Mouse (Mus musculus) liver, embryonic 15.5 days (tissue): Measurements from ENCODE around the gene Slc22a23. TPM values are rescaled to one million over a fixed set of nuclear protein-coding genes. Genes with fewer than 3 reads are reported as not detected.

Source experiments
- ATAC-seq: fragments of 200-750 bp; cut with Nextera tagmentation; 2 replicates; pipeline ENCODE4 v1.8.0; 2017; ENCODE audit warnings: moderate number of reproducible peaks, mild to moderate bottlenecking, moderate library complexity; ENCODE audit not compliant: insufficient read depth
- H3K27ac ChIP-seq: fragments of 300-500 bp; sonication (generic); replicated peaks from 2 replicates; pipeline ENCODE4 v1.5.1; 2015; ENCODE audit warnings: mild to moderate bottlenecking, inconsistent platforms
- H3K27me3 ChIP-seq: fragments of 300-500 bp; sonication (generic); 2 replicates; pipeline ENCODE4 v1.6.1; 2015; ENCODE audit warnings: mild to moderate bottlenecking, inconsistent platforms
- H3K36me3 ChIP-seq: fragments of 300-500 bp; sonication (generic); replicated peaks from 2 replicates; pipeline ENCODE4 v1.6.1; 2015; ENCODE audit warnings: moderate library complexity, mild to moderate bottlenecking, inconsistent platforms
- H3K4me1 ChIP-seq: fragments of 300-500 bp; sonication (generic); replicated peaks from 2 replicates; pipeline ENCODE4 v1.6.1; 2015; ENCODE audit warnings: inconsistent platforms
- H3K4me2 ChIP-seq: fragments of 300-500 bp; sonication (generic); 2 replicates; pipeline ENCODE4 v1.6.1; 2015; ENCODE audit warnings: moderate library complexity, mild to moderate bottlenecking, inconsistent platforms
- H3K4me3 ChIP-seq: fragments of 300-500 bp; sonication (generic); replicated peaks from 2 replicates; pipeline ENCODE4 v1.5.1; 2015; ENCODE audit warnings: mild to moderate bottlenecking, inconsistent platforms
- H3K9ac ChIP-seq: fragments of 300-500 bp; sonication (generic); 2 replicates; pipeline ENCODE4 v1.6.1; 2015; ENCODE audit warnings: moderate library complexity, mild to moderate bottlenecking, inconsistent platforms
- H3K9me3 ChIP-seq: fragments of 300-500 bp; sonication (generic); replicated peaks from 2 replicates; pipeline ENCODE4 v1.6.1; 2016; ENCODE audit warnings: inconsistent platforms
- WGBS: fragments of 180-500 bp; shearing (Covaris S2); methylation state at CpG from one replicate; pipeline ENCODE4 v1.1.7; 2015; ENCODE audit warnings: mixed read lengths; ENCODE audit not compliant: insufficient replicate concordance; 5-methylcytosine and 5-hydroxymethylcytosine counted together
- polyA plus RNA-seq: library from polyadenylated mRNA; unstranded; fragments of >200 nt; fragmentation: Nextera tagmentation; extraction: Ambion mirVana; gene quantifications from 2 replicates; pipeline ENCODE4 v1.2.1, GENCODE M21; 2015

Gene Slc22a23
- polyA plus RNA-seq, 1 experiment from 2014 or later, result 7.4 TPM

GRCm38 (mm10) chr13:34266067-34266466 lies 78.9 kb downstream of the Slc22a23 start:
- Histone ChIP-seq H3K9ac (no peak overlapping the region), H3K4me3 (no peak overlapping the region), H3K36me3 (peaks cover 63% of the 10 kb centered on the region), H3K4me2 (no peak overlapping the region), H3K9me3 (no peaks in the 10 kb centered on the region), H3K27me3 (no peaks in the 10 kb centered on the region), H3K27ac (no peak overlapping the region; the same call in 1 of the 2 replicates), H3K4me1 (peaks cover 63% of the 10 kb centered on the region)
- WGBS, result 86% methylated on average over 8 of the region's 8 CpGs
- no peak for ATAC-seq

DNA sequence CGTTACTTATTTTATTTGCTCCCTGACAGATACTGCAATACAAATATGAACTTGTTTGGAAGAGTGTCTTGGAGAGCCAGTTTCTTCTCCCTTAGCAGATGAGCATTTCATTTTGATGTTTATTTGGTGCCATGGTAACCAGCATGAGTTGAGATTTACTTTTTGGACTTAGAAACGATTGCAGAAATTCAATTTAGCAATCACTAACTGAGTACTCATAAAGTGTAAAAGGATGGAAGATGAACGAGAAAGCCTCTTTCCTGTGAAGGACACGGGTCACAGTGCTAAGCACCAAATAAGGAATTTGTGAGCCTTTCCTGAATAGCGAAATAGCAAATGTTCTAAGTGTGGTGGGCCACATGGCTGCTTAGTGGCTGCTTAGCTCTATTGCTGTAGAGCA lies 79.4 kb downstream of the Slc22a23 start:
- Histone ChIP-seq H3K4me2 (no peak overlapping the region), H3K4me1 (peaks cover 63% of the 10 kb centered on the region), H3K36me3 (peaks cover 60% of the 10 kb centered on the region), H3K9ac (no peak overlapping the region), H3K27me3 (no peaks in the 10 kb centered on the region), H3K4me3 (no peak overlapping the region), H3K9me3 (no peaks in the 10 kb centered on the region), H3K27ac (peak overlapping the region; percentile 17)
- 70% methylated on average over 5 of the region's 5 CpGs for WGBS
- ATAC-seq, result no peak

DNA sequence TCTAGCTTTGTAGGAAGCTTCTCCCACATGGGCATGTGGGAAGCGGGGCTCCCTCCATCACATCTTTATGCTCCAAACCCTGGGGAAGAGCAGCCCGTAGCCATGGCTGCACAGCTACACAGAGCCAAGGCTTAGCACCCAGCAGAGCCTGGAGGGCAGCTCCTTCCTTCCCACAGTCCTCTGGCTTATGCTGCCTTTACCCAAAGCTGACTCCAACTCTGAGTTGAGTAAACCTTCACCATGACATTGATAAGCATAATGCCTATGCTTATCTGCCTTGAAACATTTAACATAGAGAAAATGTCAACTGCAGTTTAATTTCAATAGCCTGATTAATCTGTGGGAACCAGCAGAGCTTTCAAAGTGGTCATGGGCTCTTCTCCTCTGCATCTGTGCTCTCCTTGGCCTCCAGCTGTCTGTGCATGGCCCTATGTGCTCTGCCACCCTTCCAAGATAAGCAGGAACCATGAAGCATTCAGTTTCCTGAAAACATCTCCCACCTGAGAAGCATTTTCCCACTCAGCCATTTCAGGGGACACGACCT lies 79.9 kb downstream of the Slc22a23 start:
- Histone ChIP-seq H3K4me1 (peaks cover 62% of the 10 kb centered on the region), H3K27ac (peak overlapping the region; percentile 17; the same call in 1 of the 2 replicates), H3K9ac (no peak overlapping the region), H3K27me3 (no peaks in the 10 kb centered on the region), H3K36me3 (peaks cover 55% of the 10 kb centered on the region), H3K9me3 (no peaks in the 10 kb centered on the region), H3K4me2 (no peak overlapping the region), H3K4me3 (no peak overlapping the region)
- 61% methylated on average over 3 of the region's 3 CpGs for WGBS
- peak; percentile 77 for ATAC-seq

DNA sequence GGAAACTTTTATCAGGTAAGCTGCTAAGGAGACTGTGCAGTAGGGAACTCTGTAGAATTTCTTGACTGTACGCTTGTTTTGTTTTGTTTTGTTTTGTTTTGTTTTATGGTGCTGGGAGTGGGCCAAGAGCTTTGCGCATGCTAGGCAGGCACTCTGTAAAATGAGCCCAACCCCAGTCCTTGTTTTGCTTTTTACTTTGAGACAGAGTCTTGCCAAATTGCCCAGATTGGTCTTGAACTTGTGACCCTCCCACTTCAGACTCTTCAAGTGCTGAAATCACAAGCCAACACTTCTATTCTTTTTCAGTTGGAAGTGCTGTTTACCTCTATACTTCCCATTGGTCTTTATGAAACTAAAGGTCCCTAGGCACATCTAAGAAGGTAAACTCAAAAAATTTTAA lies 80.5 kb downstream of the Slc22a23 start:
- no peak for ATAC-seq
- 92% methylated on average over 2 of the region's 2 CpGs for WGBS
- no peak overlapping the region for H3K27ac ChIP-seq
- no peak overlapping the region for H3K4me2 ChIP-seq
- peaks cover 62% of the 10 kb centered on the region for H3K4me1 ChIP-seq
- no peak overlapping the region for H3K9ac ChIP-seq
- H3K27me3 ChIP-seq, result no peaks in the 10 kb centered on the region
- H3K9me3 ChIP-seq, result no peaks in the 10 kb centered on the region
- no peak overlapping the region for H3K4me3 ChIP-seq
- peaks cover 54% of the 10 kb centered on the region for H3K36me3 ChIP-seq

DNA sequence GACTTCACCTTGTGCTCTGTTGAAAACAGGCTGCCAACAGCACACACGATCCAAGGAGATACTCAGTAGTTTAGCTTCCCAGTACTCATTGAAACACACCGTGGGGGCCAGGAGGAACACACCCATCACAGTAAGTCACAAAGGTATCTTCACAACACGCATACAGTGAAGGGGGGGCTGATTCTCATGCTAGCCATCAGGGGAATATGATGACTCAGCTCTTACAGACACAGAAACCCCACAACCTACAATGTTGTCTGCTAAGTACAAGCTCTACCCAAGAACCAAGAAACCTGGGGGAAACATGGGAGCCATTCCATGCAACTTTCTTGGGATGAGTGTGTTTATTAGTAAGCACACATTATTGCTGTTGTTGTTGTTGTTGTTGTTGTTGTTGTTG lies 86.2 kb downstream of the Slc22a23 start:
- Histone ChIP-seq H3K4me3 (no peak overlapping the region), H3K9ac (no peak overlapping the region), H3K27me3 (no peaks in the 10 kb centered on the region), H3K4me1 (peaks cover 66% of the 10 kb centered on the region), H3K9me3 (no peaks in the 10 kb centered on the region), H3K36me3 (peaks cover 39% of the 10 kb centered on the region), H3K4me2 (no peak overlapping the region), H3K27ac (0 out of 2 replicates have a peak overlapping the region, but pooled peaks have one; percentile 5)
- no peak for ATAC-seq
- 68% methylated on average over 3 of the region's 3 CpGs for WGBS

GRCm38 (mm10) chr13:34257177-34257576 lies 87.8 kb downstream of the Slc22a23 start:
- H3K4me3 ChIP-seq, result no peak overlapping the region
- H3K36me3 ChIP-seq, result peaks cover 45% of the 10 kb centered on the region
- whole genome bisulfite sequencing, result 75% methylated on average over 7 of the region's 7 CpGs
- H3K9ac ChIP-seq, result no peak overlapping the region
- no peak overlapping the region for H3K4me2 ChIP-seq
- H3K9me3 ChIP-seq, result no peaks in the 10 kb centered on the region
- ATAC-seq, result no peak
- peaks cover 73% of the 10 kb centered on the region for H3K4me1 ChIP-seq
- H3K27me3 ChIP-seq, result no peaks in the 10 kb centered on the region
- H3K27ac ChIP-seq, result no peak overlapping the region; the same call in 1 of the 2 replicates

GRCm38 (mm10) chr13:34256676-34257075 lies 88.3 kb downstream of the Slc22a23 start:
- Histone ChIP-seq H3K4me3 (no peak overlapping the region), H3K4me2 (no peak overlapping the region), H3K36me3 (peaks cover 46% of the 10 kb centered on the region), H3K9me3 (no peaks in the 10 kb centered on the region), H3K27me3 (no peaks in the 10 kb centered on the region), H3K4me1 (peaks cover 71% of the 10 kb centered on the region), H3K9ac (no peak overlapping the region), H3K27ac (no peak overlapping the region; the same call in 1 of the 2 replicates)
- ATAC-seq, result no peak
- 87% methylated on average over 2 of the region's 2 CpGs for WGBS

- Histone ChIP-seq H3K4me2 (no peak overlapping the region), H3K9ac (no peak overlapping the region), H3K27me3 (no peaks in the 10 kb centered on the region), H3K4me1 (peaks cover 63% of the 10 kb centered on the region), H3K27ac (peak overlapping the region; percentile 65), H3K36me3 (peaks cover 56% of the 10 kb centered on the region), H3K4me3 (no peak overlapping the region), H3K9me3 (no peaks in the 10 kb centered on the region)
- 29% methylated on average over 3 of the region's 3 CpGs for WGBS
- 0 out of 2 replicates have a peak, but pooled peaks have one; percentile 13 for ATAC-seq
Observed at GRCm38 (mm10) chr13:34255297-34255696, 89.7 kb downstream of the Slc22a23 start.

- peak; percentile 50 for ATAC-seq
- peaks cover 59% of the 10 kb centered on the region for H3K36me3 ChIP-seq
- no peak overlapping the region for H3K4me3 ChIP-seq
- peak overlapping the region; percentile 29; the same call in 1 of the 2 replicates for H3K4me2 ChIP-seq
- no peak overlapping the region for H3K9ac ChIP-seq
- H3K9me3 ChIP-seq, result no peaks in the 10 kb centered on the region
- H3K27ac ChIP-seq, result peak overlapping the region; percentile 65
- WGBS, result 57% methylated on average over 5 of the region's 5 CpGs
- peaks cover 59% of the 10 kb centered on the region for H3K4me1 ChIP-seq
- no peaks in the 10 kb centered on the region for H3K27me3 ChIP-seq
Observed at GRCm38 (mm10) chr13:34254691-34255090, 90.3 kb downstream of the Slc22a23 start.

- peak; percentile 72 for ATAC-seq
- H3K9me3 ChIP-seq, result no peaks in the 10 kb centered on the region
- WGBS, result 22% methylated on average over 3 of the region's 3 CpGs
- H3K9ac ChIP-seq, result no peak overlapping the region
- peak overlapping the region; percentile 65 for H3K27ac ChIP-seq
- no peak overlapping the region for H3K4me3 ChIP-seq
- no peaks in the 10 kb centered on the region for H3K27me3 ChIP-seq
- H3K4me2 ChIP-seq, result peak overlapping the region; percentile 29
- H3K36me3 ChIP-seq, result peaks cover 57% of the 10 kb centered on the region
- H3K4me1 ChIP-seq, result peaks cover 59% of the 10 kb centered on the region
Observed at GRCm38 (mm10) chr13:34253736-34254135, 91.2 kb downstream of the Slc22a23 start.

GRCm38 (mm10) chr13:34248941-34249920 lies 95.8 kb downstream of the Slc22a23 start:
- Histone ChIP-seq H3K4me3 (no peak overlapping the region), H3K4me1 (peaks cover 24% of the 10 kb centered on the region), H3K9ac (no peak overlapping the region), H3K36me3 (peaks cover 49% of the 10 kb centered on the region), H3K27ac (no peak overlapping the region), H3K27me3 (no peaks in the 10 kb centered on the region), H3K9me3 (no peaks in the 10 kb centered on the region), H3K4me2 (no peak overlapping the region)
- WGBS, result 83% methylated on average over 15 of the region's 15 CpGs
- ATAC-seq, result no peak
